Mouse (Mus musculus) forebrain, embryonic 10.5 days (tissue): ENCODE measurements around the gene Ifrd2. TPM values are rescaled to one million over a fixed set of nuclear protein-coding genes. Genes with fewer than 3 reads are reported as not detected.

Experiments
- DNase-seq: peaks from one replicate; pipeline ENCODE4 v3.0.0-alpha.2; 2017; ENCODE audit warnings: low spot score; ENCODE audit errors: extremely low spot score
- H3K27ac ChIP-seq: fragments of 300-500 bp; sonication (generic); 2 replicates; pipeline ENCODE4 v1.5.1; 2016; ENCODE audit warnings: mild to moderate bottlenecking
- H3K27me3 ChIP-seq: fragments of 300-500 bp; sonication (generic); 2 replicates; pipeline ENCODE4 v1.6.1; 2016; ENCODE audit warnings: mild to moderate bottlenecking; ENCODE audit not compliant: poor library complexity, severe bottlenecking
- H3K36me3 ChIP-seq: fragments of 300-500 bp; sonication (generic); replicated peaks from 2 replicates; pipeline ENCODE4 v1.6.1; 2016; ENCODE audit warnings: mild to moderate bottlenecking, moderate library complexity
- H3K4me1 ChIP-seq: fragments of 300-500 bp; sonication (generic); 2 replicates; pipeline ENCODE4 v1.6.1; 2016
- H3K4me3 ChIP-seq: fragments of 300-500 bp; sonication (generic); 2 replicates; pipeline ENCODE4 v1.5.1; 2016; ENCODE audit warnings: mild to moderate bottlenecking, moderate library complexity
- H3K9me3 ChIP-seq: fragments of 300-500 bp; sonication (generic); 2 replicates; pipeline ENCODE4 v1.6.1; 2016; ENCODE audit warnings: mild to moderate bottlenecking, moderate library complexity
- WGBS: fragments of 180-500 bp; shearing (Covaris S2); methylation state at CpG from one replicate; pipeline ENCODE4 v1.1.7; 2016; 5-methylcytosine and 5-hydroxymethylcytosine counted together
- polyA plus RNA-seq: library from polyadenylated mRNA; unstranded; fragments of >200 nt; fragmentation: Nextera tagmentation; extraction: Ambion mirVana; gene quantifications from 2 replicates; pipeline ENCODE4 v1.2.1, GENCODE M21; 2016

Ifrd2 gene
- 58.6 and 66.8 TPM in 2 replicates for polyA plus RNA-seq

DNA sequence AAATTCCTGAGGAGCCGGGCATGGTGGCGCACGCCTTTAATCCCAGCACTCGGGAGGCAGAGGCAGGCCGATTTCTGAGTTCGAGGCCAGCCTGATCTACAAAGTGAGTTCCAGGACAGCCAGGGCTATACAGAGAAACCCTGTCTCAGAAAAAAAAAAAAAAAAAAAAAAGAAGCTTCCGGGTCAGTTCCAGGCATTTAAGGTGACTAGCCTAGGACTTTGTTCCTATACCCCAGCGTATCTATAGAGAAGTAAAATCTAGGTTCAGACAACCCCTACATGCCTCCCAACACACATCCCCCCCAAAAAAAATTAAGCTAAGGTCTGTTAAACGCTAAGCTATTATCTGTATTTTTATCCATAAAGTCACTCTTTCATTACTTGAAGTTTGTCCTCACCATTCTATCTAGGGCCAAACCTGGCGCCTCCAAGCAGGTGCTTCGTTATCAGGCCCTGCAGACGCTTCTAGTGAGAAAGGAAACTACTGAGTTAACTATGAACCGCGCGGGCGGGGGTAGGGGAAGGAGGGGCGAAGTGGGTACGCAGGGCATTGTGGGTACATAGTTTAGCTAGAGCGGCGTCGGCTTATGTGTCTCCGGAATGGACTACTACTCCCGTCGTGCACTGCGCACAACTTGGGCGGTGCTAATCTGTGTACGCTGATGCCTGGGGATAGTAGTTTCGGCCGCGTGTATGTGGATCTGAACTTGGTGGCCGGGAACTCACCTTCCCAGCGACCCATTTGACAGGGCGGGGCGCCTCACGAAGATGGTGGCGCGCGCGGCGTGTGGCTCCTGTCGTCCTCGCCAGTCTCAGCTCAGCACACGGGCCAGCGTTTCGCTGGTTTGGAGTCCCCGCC is at the start of gene Ifrd2:
TSS of gene Ifrd2 (plus strand) at position 669 of the 859 bp plus-strand sequence.
- H3K27ac ChIP-seq = peak within 1 kb of the TSS; percentile 90
- peak within 1 kb of the TSS; percentile 82 for H3K4me3 ChIP-seq
- H3K4me1 ChIP-seq = peaks cover 36% of the 10 kb centered on the region
- peak; percentile 95 for DNase-seq
- no peaks in the 10 kb centered on the region for H3K27me3 ChIP-seq
- H3K36me3 ChIP-seq = peaks cover 45% of the 10 kb centered on the region
- 14% methylated on average over 46 of the region's 46 CpGs for WGBS
- H3K9me3 ChIP-seq = no peaks in the 10 kb centered on the region

DNA sequence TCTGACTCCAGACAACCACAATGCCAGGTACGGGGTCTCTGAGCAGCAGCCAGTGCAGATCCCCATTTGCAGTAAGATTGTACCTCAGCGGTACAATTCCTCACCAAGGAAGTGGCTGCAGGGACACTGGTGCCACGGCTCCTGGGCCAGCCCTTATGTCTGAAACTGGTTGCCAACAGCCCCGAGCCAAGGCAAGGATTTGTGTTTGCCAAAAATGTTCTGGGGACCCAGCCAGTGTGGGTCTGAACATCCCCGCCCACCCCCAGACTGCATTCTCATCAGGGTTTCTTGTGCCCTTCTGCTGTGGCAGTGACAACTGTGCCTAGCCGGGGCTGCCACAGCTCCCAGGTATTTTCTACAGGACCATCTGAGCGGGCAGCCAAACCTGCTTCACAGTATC is 49.2 kb upstream of the Ifrd2 start:
- 92% methylated on average over 7 of the region's 7 CpGs for WGBS
- no peaks in the 10 kb centered on the region for H3K27me3 ChIP-seq
- no peaks in the 10 kb centered on the region for H3K9me3 ChIP-seq
- DNase-seq = no peak
- H3K36me3 ChIP-seq = peaks cover 41% of the 10 kb centered on the region
- H3K27ac ChIP-seq = no peak overlapping the region
- peaks cover 70% of the 10 kb centered on the region for H3K4me1 ChIP-seq
- 0 out of 2 replicates have a peak overlapping the region, but pooled peaks have one; percentile 72 for H3K4me3 ChIP-seq

DNA sequence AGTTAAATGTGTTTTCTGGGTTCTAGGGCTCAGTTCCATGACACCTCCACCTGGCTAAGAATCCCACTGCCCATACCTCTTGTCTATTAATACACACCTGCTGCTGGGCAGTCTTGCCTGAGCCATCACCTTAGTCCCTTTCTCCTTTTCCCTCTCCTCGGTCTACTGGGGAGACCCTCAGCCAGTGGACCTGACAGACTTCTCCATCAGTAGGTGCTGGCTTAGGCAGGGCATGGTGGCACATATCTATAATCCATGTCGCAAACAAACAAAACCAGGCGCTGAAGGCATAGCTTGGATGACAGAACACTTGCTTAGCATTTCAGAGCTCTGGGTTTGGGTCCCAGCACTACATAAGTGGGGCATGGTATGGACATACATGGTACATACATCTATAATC is 48.7 kb upstream of the Ifrd2 start:
- H3K27ac ChIP-seq = no peak overlapping the region
- 90% methylated on average over 3 of the region's 3 CpGs for WGBS
- H3K36me3 ChIP-seq = peaks cover 46% of the 10 kb centered on the region
- no peak overlapping the region for H3K4me3 ChIP-seq
- no peaks in the 10 kb centered on the region for H3K9me3 ChIP-seq
- peaks cover 68% of the 10 kb centered on the region for H3K4me1 ChIP-seq
- no peaks in the 10 kb centered on the region for H3K27me3 ChIP-seq
- no peak for DNase-seq

DNA sequence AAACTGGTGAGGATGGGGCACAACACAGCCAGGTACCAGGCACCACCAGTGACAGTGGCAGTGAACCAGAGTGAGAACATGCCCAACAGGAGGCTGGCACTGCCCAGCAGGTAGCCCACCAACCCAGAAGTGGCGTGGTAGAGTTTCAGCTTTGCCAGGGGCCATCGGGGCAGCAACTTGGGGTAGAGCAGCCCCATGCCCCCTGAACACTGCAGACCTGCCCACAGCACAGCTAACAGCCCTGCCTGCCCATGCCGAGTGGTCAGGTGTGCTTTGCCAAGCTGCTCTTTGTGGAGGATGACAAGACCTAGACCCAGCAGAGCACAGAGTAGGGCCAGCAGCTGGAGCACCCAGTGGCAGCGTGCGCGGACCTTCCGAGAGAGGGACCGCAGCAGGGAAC is 47.5 kb upstream of the Ifrd2 start:
- DNase-seq = no peak
- no peak overlapping the region; the same call in 1 of the 2 replicates for H3K4me3 ChIP-seq
- H3K36me3 ChIP-seq = peaks cover 58% of the 10 kb centered on the region
- no peaks in the 10 kb centered on the region for H3K9me3 ChIP-seq
- peaks cover 60% of the 10 kb centered on the region for H3K4me1 ChIP-seq
- no peaks in the 10 kb centered on the region for H3K27me3 ChIP-seq
- WGBS = 94% methylated on average over 8 of the region's 8 CpGs
- H3K27ac ChIP-seq = no peak overlapping the region

DNA sequence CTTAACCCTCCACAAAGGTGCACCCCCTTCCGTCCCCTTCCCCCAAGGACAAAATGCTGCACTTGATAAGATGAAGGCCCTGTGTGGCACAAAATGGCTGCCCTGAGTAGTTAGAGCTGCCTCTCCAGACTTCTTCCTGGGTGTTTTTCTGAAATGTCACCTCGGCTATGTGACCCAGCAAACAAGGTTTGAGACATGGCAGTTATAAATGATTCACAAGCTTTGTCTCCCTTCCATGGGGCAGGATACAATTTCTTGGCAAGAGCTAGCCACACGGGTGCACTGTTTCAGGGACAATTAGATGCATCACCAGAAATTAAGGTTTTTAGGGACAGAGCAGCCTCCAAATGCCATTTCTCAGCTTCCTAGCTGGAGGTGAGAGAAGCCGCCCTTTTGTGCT is 47.0 kb upstream of the Ifrd2 start:
- Histone ChIP-seq H3K36me3 (peaks cover 63% of the 10 kb centered on the region), H3K4me3 (peak overlapping the region; percentile 70; the same call in 1 of the 2 replicates), H3K9me3 (no peaks in the 10 kb centered on the region), H3K27ac (no peak overlapping the region), H3K4me1 (peaks cover 55% of the 10 kb centered on the region), H3K27me3 (no peaks in the 10 kb centered on the region)
- 81% methylated on average over 4 of the region's 4 CpGs for WGBS
- no peak for DNase-seq

DNA sequence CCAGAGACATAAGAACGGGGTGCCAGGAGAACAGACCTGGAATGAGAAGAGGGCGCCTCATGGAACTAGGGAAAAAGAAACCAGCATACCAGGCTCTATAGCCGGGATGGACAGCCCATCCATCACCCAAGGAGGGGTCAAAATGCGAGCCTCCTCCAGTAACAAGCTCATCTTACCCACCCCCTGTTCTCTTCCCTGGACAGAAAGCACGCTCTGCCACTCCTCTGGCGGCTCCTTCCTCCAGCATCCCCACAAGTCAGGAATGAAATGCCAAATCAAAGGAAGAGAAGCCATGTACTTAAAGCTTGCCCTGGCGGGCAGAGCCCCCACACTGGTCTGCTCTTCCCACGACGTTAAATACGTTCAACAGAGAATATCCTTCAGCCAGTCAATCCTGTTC is 46.4 kb upstream of the Ifrd2 start:
- Histone ChIP-seq H3K27ac (0 out of 2 replicates have a peak overlapping the region, but pooled peaks have one; percentile 87), H3K27me3 (no peaks in the 10 kb centered on the region), H3K36me3 (peaks cover 63% of the 10 kb centered on the region), H3K9me3 (no peaks in the 10 kb centered on the region), H3K4me1 (peaks cover 53% of the 10 kb centered on the region), H3K4me3 (peak overlapping the region; percentile 70)
- DNase-seq = no peak
- 38% methylated on average over 10 of the region's 10 CpGs for WGBS

DNA sequence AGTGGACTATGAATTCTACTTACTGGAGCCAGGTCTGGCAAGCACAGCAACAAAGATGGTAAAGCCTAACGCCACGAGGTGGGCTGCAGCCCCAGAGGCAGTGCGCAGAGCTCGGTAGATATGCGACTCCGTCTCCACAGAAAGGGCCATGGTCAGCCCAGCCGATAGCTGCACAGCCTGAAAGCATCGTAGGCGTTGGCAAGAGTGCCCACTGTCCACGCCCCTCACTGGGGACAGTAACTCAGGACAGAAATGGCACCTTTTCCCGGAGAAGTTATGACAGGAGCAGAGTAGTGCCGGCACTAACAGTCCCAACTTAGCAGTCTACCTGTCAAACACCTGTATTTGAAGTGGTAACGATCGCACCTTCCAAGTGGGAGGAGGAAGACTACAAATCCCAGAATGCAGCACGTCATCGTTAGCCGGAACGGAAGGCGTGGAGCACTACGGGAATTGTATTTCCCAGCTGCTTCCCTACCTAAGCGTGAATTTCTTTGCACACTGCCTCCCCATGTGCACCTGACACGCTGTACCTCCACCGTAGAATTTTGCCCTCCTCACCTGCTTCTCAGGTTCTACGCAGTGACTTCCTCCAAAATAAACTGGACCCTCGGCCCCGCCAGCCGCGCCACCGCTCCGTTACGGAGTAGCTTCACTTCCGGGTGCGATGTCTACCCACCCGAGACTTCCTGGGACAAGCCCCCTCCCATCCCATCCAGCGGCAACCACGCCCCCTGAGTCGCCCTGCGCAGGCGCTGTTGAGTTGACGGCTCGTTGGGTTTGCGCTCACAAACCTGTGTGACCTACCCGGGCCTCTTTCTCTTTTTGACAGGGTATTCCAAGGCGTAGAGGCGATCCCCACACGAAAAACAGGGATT is 45.7 kb upstream of the Ifrd2 start, which contains the start of the genes Cyb561d2 and Nprl2:
TSS of gene Cyb561d2 (minus strand) at position 720 of the 878 bp plus-strand sequence.
TSS of gene Nprl2 (plus strand) at position 753 of the 878 bp plus-strand sequence.
- H3K27me3 ChIP-seq = no peaks in the 10 kb centered on the region
- H3K27ac ChIP-seq = peak within 1 kb of the TSS; percentile 87
- peak within 1 kb of the TSS; percentile 70 for H3K4me3 ChIP-seq
- peaks cover 53% of the 10 kb centered on the region for H3K4me1 ChIP-seq
- DNase-seq = peak; percentile 96
- H3K9me3 ChIP-seq = no peaks in the 10 kb centered on the region
- peaks cover 60% of the 10 kb centered on the region for H3K36me3 ChIP-seq
- WGBS = under 1% methylated on average over 46 of the region's 46 CpGs

DNA sequence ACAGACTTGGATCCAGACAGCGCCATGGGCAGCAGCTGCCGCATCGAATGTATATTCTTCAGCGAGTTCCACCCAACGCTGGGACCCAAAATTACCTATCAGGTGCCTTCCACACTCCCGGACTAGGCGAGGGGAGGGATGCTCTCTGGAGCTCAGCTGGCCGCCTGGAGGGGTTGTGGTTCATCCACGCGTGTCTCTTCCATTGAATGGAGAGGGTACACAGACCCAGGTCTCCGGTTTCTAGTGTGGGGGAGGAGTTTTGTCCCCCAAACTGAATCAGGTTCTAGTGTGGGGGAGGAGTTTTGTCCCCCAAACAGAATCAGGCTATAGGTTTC is 45.1 kb upstream of the Ifrd2 start:
- peak overlapping the region; percentile 87 for H3K27ac ChIP-seq
- peak overlapping the region; percentile 70 for H3K4me3 ChIP-seq
- peaks cover 53% of the 10 kb centered on the region for H3K4me1 ChIP-seq

DNA sequence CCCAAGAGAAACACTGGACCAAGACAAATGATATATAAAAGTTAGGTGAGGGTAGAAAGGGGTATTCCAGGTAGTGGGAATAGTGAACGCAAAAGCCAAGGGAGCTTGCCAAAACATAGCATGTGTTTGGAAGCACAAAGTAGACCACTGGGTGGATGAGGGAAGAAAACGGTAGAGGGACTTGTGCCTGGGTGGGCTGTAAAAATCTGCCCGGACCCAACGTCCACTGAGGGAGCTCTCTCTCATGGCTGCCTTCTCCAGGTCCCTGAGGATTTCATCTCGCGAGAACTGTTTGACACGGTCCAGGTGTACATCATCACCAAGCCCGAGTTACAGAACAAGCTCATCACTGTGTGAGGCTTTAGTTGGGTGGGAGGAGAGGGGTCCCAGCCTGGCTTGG is 44.7 kb upstream of the Ifrd2 start:
- no peak for DNase-seq
- Histone ChIP-seq H3K27ac (peak overlapping the region; percentile 87; the same call in 1 of the 2 replicates), H3K27me3 (peaks cover 5% of the 10 kb centered on the region), H3K9me3 (no peaks in the 10 kb centered on the region), H3K4me3 (peak overlapping the region; percentile 70), H3K36me3 (peaks cover 50% of the 10 kb centered on the region), H3K4me1 (peaks cover 53% of the 10 kb centered on the region)
- 52% methylated on average over 8 of the region's 8 CpGs for WGBS

More for the DNA sequence above, 45.1 kb upstream of the Ifrd2 start:
- peaks cover 1% of the 10 kb centered on the region; the same call in 1 of the 2 replicates for H3K27me3 ChIP-seq
- H3K9me3 ChIP-seq = no peaks in the 10 kb centered on the region
- H3K36me3 ChIP-seq = peaks cover 54% of the 10 kb centered on the region
- no peak for DNase-seq
- under 1% methylated on average over 11 of the region's 11 CpGs for WGBS

DNA sequence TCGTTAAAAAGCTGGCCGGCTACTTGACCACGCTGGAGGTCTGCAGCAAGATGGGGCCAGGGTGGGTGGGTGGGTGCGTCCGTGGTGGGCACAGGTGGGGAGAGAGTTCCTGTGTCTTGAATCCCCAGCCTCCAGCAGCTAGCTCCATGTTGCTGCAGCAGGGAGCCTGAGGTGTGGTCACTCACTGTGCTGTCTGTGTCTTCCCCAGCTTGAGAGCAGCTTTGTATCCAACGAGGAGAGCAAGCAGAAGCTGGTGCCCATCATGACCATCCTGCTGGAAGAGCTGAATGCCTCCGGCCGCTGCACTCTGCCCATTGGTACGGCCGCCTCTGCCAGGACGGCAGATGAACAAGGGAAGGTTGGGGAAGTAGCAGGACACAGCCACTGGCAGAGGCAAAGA is 44.1 kb upstream of the Ifrd2 start:
- Histone ChIP-seq H3K36me3 (peaks cover 44% of the 10 kb centered on the region), H3K4me1 (peaks cover 59% of the 10 kb centered on the region), H3K27ac (no peak overlapping the region), H3K4me3 (peak overlapping the region; percentile 70; the same call in 1 of the 2 replicates), H3K9me3 (no peaks in the 10 kb centered on the region), H3K27me3 (peaks cover 11% of the 10 kb centered on the region)
- WGBS = 87% methylated on average over 11 of the region's 11 CpGs
- DNase-seq = no peak

DNA sequence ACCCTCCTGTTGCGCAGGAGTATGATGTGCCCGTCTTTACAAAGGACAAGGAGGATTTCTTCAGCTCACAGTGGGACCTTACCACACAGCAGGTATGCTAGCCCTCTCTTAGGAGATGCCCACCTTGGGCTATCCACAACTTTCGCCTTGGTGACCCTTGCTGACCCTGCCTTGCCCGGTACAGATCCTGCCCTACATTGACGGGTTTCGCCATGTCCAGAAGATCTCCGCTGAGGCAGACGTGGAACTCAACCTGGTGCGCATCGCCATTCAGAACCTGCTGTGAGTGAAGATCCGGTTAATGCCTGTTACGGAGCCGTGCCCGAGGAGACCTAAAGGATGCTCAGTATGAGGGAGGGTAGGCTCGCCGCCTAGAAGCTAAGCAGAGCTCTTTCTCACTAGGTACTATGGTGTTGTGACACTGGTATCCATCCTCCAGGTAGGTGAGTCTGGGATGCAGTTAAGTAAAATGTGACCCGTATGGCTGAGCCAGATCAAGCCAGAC is 43.2 kb upstream of the Ifrd2 start:
- WGBS = 94% methylated on average over 17 of the region's 17 CpGs
- H3K4me3 ChIP-seq = no peak overlapping the region; the same call in 1 of the 2 replicates
- no peak for DNase-seq
- no peak overlapping the region for H3K27ac ChIP-seq
- H3K27me3 ChIP-seq = peaks cover 20% of the 10 kb centered on the region
- H3K36me3 ChIP-seq = peaks cover 35% of the 10 kb centered on the region
- no peaks in the 10 kb centered on the region for H3K9me3 ChIP-seq
- peaks cover 59% of the 10 kb centered on the region for H3K4me1 ChIP-seq

DNA sequence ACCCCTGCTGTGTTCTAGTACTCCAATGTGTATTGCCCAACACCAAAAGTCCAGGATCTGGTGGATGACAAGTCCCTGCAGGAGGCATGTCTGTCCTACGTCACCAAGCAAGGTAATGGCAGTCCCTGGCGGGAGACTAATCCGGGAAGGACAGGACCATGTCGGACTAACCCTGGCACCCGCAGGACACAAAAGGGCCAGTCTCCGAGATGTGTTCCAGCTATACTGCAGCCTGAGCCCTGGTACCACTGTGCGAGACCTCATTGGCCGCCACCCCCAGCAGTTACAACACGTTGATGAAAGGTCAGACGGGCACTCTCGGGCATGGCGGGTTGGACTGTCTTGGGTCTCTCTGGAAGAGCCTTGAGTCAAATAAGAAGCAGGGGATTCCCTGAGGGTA is 42.7 kb upstream of the Ifrd2 start:
- H3K27me3 ChIP-seq = peaks cover 25% of the 10 kb centered on the region
- DNase-seq = no peak
- H3K9me3 ChIP-seq = no peaks in the 10 kb centered on the region
- H3K4me3 ChIP-seq = no peak overlapping the region
- peaks cover 30% of the 10 kb centered on the region for H3K36me3 ChIP-seq
- H3K4me1 ChIP-seq = peaks cover 61% of the 10 kb centered on the region
- 96% methylated on average over 12 of the region's 12 CpGs for WGBS
- no peak overlapping the region for H3K27ac ChIP-seq
